Mouse (Mus musculus) lung, adult 2 months (tissue): Measurements from ENCODE around the gene Nptx1.

Experiments used
- CTCF ChIP-seq: fragments of 200-500 bp; IDR thresholded peaks from 2 replicates; pipeline ENCODE4 v1.5.1; 2011; ENCODE audit warnings: mild to moderate bottlenecking, low read length, control low read depth; ENCODE audit not compliant: insufficient read depth
- POLR2A ChIP-seq: fragments of 200-500 bp; IDR thresholded peaks from 2 replicates; pipeline ENCODE4 v1.6.1; 2011; ENCODE audit warnings: low read depth, mild to moderate bottlenecking, control low read depth, low read length, borderline replicate concordance; ENCODE audit errors: extremely low read depth

DNA sequence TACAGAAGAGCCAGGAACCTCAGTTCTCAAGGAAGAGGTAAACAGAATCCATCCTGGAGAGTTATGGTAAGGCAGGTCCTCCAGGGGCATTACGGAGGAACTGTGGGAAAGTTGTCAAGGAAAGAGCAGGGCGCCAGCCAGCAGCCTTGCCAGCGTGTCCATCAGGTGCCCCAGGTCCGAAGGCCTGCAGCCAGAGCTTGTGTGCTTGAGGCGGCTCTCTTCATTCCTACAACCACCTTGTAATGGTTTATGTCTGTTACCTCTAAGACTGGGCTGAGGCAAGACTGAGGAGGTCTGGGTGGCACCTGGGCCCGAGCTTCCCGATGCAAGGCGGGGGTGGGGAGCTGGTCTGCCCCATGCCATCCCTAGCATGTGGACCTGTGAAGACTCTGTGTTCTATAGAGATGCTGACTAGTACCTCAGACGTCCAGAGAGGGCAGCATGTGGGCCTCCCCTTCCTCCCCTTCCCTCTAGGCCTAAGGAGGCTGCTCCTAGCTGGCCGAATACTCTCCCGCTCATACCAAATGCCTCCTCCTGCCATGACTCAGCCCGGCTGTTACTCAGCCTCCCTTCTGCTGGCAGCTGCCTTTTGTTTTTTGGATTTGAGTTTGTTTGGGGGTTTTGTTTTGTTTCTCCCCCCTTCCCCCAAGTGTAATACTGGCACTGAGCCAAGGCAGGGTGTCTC is 30.7 kb downstream of the Nptx1 start:
- TF ChIP-seq CTCF (no peak), POLR2A (no peak)
